Mouse (Mus musculus): ENCODE results near the gene Samm50. TPM values are rescaled to one million over a fixed set of nuclear protein-coding genes. Genes with fewer than 3 reads are reported as not detected.

Samm50 gene
- polyA plus RNA-seq, 1 experiment = 50.9 TPM

DNA sequence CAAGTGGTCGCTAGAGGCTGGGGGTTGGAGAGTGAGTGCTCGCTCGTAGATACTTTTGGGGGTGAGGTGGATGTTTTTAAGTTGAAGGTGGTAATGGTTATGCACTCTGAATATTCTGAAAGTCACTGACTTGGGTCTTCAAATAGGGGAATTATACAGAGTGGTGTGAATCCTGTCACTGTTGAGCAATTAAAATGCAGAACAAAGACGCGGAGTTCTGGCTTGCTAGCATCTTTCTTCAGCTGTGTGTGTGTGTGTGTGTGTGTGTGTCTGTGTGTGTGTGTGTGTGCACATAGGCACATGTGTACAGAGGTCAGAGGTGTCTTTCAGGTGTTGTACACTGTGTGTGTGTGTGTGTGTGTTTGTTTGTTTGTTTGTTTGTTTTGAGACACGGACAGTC lies 54.2 kb downstream of the Samm50 start:
- no peak for TF ChIP-seq CTCF (IDR thresholded peaks at IDR 0.05; ENCODE audit: low read depth, low read length)
- TF ChIP-seq POLR2A (IDR thresholded peaks at IDR 0.05; ENCODE audit: borderline replicate concordance, low read depth, low read length) = no peak
- Histone ChIP-seq H3K4me3 (ENCODE audit: insufficient read depth, low read length) (no peak overlapping the region), H3K4me1 (ENCODE audit: control insufficient read depth, insufficient read depth, low read length) (peaks cover 29% of the 10 kb centered on the region), H3K27ac (ENCODE audit: insufficient read depth, low read depth, low read length) (peak overlapping the region; percentile 78)

DNA sequence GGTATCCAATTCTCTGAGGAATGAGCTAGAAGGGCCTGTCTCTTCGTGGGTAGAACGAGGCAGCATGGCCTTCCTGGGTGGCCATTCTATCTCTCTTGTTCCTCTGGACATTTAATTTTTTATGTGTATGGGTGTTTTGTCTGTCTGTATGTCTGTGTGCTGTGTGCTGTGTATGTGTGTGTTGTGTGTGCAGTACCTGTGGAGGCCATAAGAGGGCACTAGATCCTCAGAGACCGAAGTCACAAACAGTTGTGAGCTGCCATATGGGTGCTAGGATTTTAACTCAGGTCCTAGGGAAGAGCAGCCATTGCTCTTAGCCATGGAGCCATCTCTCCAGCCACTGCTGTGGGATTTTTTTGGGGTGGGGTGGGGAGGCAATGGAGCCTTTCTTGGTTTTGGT lies 55.3 kb downstream of the Samm50 start:
- TF ChIP-seq CTCF (IDR thresholded peaks at IDR 0.05; ENCODE audit: low read depth, low read length) = no peak
- no peak for TF ChIP-seq POLR2A (IDR thresholded peaks at IDR 0.05; ENCODE audit: borderline replicate concordance, low read depth, low read length)
- Histone ChIP-seq H3K4me1 (ENCODE audit: control insufficient read depth, insufficient read depth, low read length) (peaks cover 31% of the 10 kb centered on the region), H3K27ac (ENCODE audit: insufficient read depth, low read depth, low read length) (no peak overlapping the region), H3K4me3 (ENCODE audit: insufficient read depth, low read length) (no peak overlapping the region)

DNA sequence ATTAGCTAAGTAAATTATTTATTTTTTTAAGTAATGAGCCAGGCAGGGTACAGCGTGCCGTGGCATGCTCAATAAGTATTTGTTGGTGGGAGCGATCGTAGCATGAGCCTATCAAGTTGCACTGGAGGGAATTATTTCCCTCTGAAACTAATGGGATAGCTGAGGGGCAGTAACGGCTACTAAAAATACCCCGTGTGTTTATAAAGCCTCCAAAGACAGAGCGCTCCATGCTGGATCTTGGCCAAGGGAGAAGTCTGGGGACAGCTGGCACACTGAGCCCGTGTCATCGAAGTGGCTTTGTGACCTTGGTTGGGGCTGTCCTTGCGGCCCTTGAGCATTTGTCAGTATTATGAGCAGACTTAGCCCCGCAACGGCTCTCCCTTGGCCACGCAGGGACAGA lies 59.2 kb downstream of the Samm50 start:
- H3K4me3 ChIP-seq (ENCODE audit: insufficient read depth, low read length) = no peak overlapping the region
- TF ChIP-seq POLR2A (IDR thresholded peaks at IDR 0.05; ENCODE audit: borderline replicate concordance, low read depth, low read length) (no peak), CTCF (IDR thresholded peaks at IDR 0.05; ENCODE audit: low read depth, low read length) (no peak)
- H3K4me1 ChIP-seq (ENCODE audit: control insufficient read depth, insufficient read depth, low read length) = peaks cover 37% of the 10 kb centered on the region
- no peak overlapping the region for H3K27ac ChIP-seq (ENCODE audit: insufficient read depth, low read depth, low read length)

DNA sequence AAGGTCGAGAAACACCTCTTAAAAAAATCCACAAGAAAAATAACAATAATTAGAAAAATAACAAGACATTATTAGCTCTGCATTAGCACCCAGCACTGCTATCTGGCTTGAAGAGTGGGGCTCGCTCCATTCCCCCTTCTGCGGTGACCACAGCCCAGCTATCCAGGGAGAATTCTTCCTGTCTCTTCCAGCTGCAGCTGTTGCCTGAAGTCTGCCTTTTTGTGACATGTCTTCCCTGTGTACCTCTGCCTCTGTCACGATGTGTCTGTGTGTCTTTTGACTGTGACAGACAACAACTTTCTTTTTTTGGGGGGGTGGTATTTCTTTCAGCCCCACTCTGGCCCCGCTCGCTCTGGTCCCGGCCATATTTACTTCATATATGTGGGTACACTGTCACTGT lies 60.6 kb downstream of the Samm50 start:
- H3K4me3 ChIP-seq (ENCODE audit: insufficient read depth, low read length) = no peak overlapping the region
- TF ChIP-seq CTCF (IDR thresholded peaks at IDR 0.05; ENCODE audit: low read depth, low read length) (no peak), POLR2A (IDR thresholded peaks at IDR 0.05; ENCODE audit: borderline replicate concordance, low read depth, low read length) (no peak)
- peaks cover 44% of the 10 kb centered on the region for H3K4me1 ChIP-seq (ENCODE audit: control insufficient read depth, insufficient read depth, low read length)
- no peak overlapping the region for H3K27ac ChIP-seq (ENCODE audit: insufficient read depth, low read depth, low read length)

DNA sequence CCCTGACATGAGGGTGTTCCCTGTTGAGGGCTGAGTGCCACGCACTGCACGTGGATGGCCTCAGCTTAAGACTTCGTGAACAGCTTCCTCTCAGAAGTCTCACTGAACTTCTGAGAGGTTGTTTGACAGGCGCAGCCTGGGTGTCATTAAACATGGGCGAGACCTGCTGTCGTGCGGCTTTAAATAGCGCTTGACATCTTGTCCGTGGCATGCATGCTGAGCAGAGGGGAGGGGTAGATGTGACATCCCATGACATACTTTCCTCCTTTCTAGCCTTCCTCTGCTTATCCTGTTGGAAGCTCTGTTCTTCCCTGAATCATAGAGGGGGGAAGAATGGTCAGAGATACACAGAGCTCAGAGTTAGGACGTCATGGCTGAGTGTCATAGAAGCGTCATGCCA lies 61.7 kb downstream of the Samm50 start:
- TF ChIP-seq POLR2A (IDR thresholded peaks at IDR 0.05; ENCODE audit: borderline replicate concordance, low read depth, low read length) (no peak), CTCF (IDR thresholded peaks at IDR 0.05; ENCODE audit: low read depth, low read length) (no peak)
- H3K4me1 ChIP-seq (ENCODE audit: control insufficient read depth, insufficient read depth, low read length) = peaks cover 51% of the 10 kb centered on the region
- no peak overlapping the region for H3K4me3 ChIP-seq (ENCODE audit: insufficient read depth, low read length)

DNA sequence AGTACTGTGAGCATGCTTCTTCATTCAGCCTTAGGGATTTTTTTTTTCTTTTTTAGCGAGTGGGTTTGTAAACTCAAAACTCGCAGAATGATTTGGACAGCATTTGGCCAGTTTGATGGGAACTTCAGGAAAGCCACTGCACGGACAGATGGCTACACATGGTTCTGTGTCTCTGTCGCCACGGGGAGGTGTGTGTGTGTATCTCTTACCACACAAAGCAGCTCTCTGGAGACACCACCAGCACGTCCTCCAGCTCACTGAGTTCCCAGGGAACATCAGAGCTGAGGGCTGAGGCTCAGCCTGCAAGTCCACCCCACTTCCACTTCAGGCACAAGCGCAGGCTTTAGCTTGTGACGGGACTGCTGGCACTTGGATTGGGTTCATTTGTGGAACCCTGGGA lies 62.3 kb downstream of the Samm50 start:
- peaks cover 51% of the 10 kb centered on the region for H3K4me1 ChIP-seq (ENCODE audit: control insufficient read depth, insufficient read depth, low read length)
- TF ChIP-seq CTCF (IDR thresholded peaks at IDR 0.05; ENCODE audit: low read depth, low read length) (no peak), POLR2A (IDR thresholded peaks at IDR 0.05; ENCODE audit: borderline replicate concordance, low read depth, low read length) (no peak)
- no peak overlapping the region for H3K4me3 ChIP-seq (ENCODE audit: insufficient read depth, low read length)
- H3K27ac ChIP-seq (ENCODE audit: insufficient read depth, low read depth, low read length) = no peak overlapping the region

More for the DNA sequence above, 61.7 kb downstream of the Samm50 start:
- no peak overlapping the region for H3K27ac ChIP-seq (ENCODE audit: insufficient read depth, low read depth, low read length)

DNA sequence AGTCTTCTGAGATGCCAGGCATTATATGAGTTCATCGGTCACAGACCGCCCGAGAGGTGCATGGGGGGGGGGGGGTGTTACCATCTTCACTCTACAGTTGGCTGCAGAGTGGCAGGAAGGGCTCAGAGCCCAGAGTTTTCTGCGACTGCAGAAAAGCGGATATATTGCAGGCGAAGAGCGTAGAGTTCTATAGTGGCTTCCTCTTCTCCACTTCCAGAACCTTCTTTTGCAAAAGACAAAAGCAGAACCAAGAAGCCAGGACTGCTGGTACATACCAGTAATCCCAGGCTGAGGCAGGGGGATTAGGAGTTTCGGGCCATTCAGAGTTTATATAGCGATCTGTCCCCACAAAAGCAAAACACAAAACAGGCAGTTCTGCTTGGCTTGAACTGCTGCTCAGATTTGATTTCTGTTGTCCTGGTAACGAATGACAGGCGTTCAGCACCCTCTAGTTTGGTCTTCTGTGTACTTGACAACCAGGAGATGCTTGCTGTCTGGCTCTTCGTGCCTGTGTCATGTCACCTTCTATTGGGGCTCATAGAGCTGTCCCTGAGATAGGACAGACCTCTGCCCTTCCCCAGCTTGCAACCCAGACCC lies 64.3 kb downstream of the Samm50 start:
- no peak for TF ChIP-seq POLR2A (IDR thresholded peaks at IDR 0.05; ENCODE audit: borderline replicate concordance, low read depth, low read length)
- no peak for TF ChIP-seq CTCF (IDR thresholded peaks at IDR 0.05; ENCODE audit: low read depth, low read length)
- Histone ChIP-seq H3K4me1 (ENCODE audit: control insufficient read depth, insufficient read depth, low read length) (peaks cover 46% of the 10 kb centered on the region), H3K4me3 (ENCODE audit: insufficient read depth, low read length) (no peak overlapping the region), H3K27ac (ENCODE audit: insufficient read depth, low read depth, low read length) (peak overlapping the region; percentile 59)

DNA sequence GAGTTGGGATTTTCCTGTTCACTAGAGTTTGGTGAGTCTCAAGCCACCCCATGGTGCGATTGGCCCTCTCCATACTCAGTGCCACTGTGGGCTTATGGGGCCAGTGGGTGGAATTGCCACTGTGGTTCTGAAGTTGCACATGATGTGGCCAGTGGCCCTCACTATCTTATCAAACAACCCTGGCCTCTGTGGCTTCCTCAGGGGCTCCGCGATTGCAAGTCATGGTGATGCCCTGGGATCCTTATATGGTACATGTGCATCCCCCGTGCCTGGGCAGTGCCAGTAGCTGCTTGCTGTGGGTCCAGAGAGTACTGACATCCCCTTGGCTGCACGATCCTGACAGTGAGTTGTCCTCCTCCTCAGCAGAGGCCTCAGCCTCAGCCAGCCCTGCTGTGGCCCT lies 64.8 kb downstream of the Samm50 start:
- no peak for TF ChIP-seq CTCF (IDR thresholded peaks at IDR 0.05; ENCODE audit: low read depth, low read length)
- no peak for TF ChIP-seq POLR2A (IDR thresholded peaks at IDR 0.05; ENCODE audit: borderline replicate concordance, low read depth, low read length)
- peak overlapping the region; percentile 59 for H3K27ac ChIP-seq (ENCODE audit: insufficient read depth, low read depth, low read length)
- H3K4me3 ChIP-seq (ENCODE audit: insufficient read depth, low read length) = no peak overlapping the region
- peaks cover 44% of the 10 kb centered on the region for H3K4me1 ChIP-seq (ENCODE audit: control insufficient read depth, insufficient read depth, low read length)

DNA sequence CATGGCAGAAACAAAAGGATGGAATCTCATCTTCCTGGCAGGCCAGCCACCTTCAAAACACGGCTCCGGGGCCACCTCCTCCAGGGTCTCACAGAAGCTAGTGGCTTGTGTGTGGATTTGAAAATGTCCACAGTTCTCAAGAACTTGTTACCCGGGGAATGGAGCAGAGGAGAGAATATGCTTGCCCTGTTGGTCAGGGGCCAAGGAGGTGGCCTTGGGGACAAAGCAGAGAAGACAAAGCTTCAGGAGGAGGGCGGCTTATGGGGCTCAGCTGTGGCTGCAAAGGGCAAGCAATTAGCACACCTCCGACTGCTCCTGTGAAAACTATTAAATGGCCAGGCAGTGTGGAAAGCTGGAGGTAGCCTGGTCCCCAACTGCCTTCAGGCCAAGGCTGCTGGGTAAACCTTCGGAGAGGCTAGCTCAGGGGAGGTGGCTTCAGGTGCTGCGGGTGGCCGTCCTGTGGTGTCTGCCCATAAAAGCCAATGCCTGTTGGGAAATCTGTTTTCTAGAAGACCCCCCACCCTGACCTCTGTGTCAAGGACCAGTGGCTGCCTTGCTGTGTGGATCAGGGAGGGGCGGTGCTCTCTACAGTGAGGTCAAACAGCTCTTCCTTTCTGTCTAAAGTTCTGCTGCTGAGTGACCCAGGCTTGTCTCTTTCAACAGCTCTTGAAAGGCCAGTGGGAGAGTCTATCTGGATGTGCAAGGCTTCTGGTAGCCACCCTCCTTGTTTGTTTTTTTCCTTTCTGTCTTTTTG lies 66.7 kb downstream of the Samm50 start:
- Histone ChIP-seq H3K4me1 (ENCODE audit: control insufficient read depth, insufficient read depth, low read length) (peaks cover 38% of the 10 kb centered on the region), H3K4me3 (ENCODE audit: insufficient read depth, low read length) (no peak overlapping the region), H3K27ac (ENCODE audit: insufficient read depth, low read depth, low read length) (no peak overlapping the region)
- no peak for TF ChIP-seq POLR2A (IDR thresholded peaks at IDR 0.05; ENCODE audit: borderline replicate concordance, low read depth, low read length)
- no peak for TF ChIP-seq CTCF (IDR thresholded peaks at IDR 0.05; ENCODE audit: low read depth, low read length)

DNA sequence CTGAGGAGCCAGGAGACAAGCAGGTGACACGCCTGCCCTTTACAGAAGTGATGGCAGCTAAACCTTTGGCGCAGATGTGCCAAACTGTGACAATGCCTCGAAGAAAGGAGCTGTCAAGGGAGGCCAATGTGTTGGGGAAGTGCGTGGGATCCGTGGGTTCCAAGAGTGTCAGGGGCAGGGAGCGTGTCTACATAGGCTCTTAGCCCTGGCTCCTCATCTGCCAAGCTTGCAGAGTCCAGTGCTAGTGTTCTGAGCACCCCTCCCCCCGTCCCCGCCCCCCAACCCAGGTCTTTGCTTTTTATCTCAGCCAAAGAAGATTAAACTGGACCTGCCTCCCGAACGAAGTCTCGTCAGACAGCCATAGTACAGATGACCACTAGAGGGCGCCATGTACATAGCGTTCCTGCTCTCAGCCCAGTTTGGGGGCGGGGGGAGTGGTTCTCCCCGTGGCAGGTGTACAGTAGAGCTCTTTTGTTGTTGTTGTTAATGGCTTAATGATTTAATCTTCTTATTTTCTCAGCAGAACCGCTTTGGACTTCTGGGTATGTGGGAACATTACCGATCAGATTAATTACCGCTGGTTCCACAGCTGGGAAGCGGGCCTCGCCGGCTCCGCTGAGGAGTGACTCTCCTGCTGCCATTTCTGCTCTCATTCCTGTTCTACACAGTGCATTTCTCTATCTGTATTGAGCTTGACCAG lies 68.2 kb downstream of the Samm50 start:
- H3K4me3 ChIP-seq (ENCODE audit: insufficient read depth, low read length) = no peak overlapping the region
- H3K4me1 ChIP-seq (ENCODE audit: control insufficient read depth, insufficient read depth, low read length) = peaks cover 28% of the 10 kb centered on the region
- no peak overlapping the region for H3K27ac ChIP-seq (ENCODE audit: insufficient read depth, low read depth, low read length)
- TF ChIP-seq CTCF (IDR thresholded peaks at IDR 0.05; ENCODE audit: low read depth, low read length) = peak; percentile 100
- TF ChIP-seq POLR2A (IDR thresholded peaks at IDR 0.05; ENCODE audit: borderline replicate concordance, low read depth, low read length) = no peak
